Mouse (Mus musculus): ENCODE data around the gene Sart3.

DNA sequence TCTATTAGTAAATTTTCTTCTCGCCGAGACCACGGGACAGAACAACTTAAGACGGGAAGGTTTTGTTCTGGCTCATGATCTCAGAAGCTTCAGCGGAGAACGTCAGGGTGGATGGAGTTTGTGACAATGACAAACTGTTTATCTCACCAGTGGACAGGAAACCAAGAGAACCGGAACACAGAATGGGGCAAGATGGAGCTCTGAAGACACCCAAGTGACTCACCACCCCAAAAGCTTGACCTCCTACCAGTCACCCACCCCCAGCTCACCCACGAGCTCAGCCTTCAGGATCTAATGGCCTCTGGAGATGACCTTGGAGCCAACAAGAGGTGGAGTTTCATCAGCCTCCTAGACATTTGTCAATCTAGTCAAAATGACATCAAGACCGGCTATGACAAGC is 33.0 kb upstream of the Sart3 start:
- TF ChIP-seq CHD2 (IDR thresholded peaks at IDR 0.05; ENCODE audit: low read depth, low read length) (no peak), MAFK (IDR thresholded peaks at IDR 0.05; ENCODE audit: insufficient read depth, low read depth, low read length) (no peak)

Measured in ES-E14 (cell line).